Mouse (Mus musculus): ENCODE measurements at regions not wholly inside any gene's neighbourhood (a gene's known extent, or its start where the extent isn't known, plus 50 kb on each side); places are given as distances from the start of the nearest gene placed in this dataset.

DNA sequence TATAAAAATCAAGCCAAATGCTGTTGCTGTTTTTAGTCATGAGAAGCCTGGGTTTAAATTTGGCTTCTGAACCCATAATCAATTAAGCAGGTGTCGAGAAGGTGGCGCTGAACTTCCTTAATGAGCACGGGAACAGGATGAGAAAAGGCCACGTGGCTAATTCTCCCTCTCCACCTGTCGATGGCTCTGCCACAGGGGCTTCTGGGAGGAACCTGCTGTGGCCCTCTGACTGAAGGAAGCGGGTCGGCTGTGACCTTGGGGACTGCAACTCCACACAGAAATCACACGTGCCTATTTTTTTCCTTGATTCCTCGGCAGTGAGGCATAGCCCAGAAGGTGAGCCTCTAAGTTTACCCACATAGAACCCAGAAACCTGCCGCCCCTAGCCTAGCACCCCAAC lies 244.8 kb upstream of the Sulf2 start:
- DNase-seq: no peak

- DNase-seq: no peak
Observed at GRCm38 (mm10) chr2:166399140-166399830, 243.8 kb upstream of the Sulf2 start.

DNA sequence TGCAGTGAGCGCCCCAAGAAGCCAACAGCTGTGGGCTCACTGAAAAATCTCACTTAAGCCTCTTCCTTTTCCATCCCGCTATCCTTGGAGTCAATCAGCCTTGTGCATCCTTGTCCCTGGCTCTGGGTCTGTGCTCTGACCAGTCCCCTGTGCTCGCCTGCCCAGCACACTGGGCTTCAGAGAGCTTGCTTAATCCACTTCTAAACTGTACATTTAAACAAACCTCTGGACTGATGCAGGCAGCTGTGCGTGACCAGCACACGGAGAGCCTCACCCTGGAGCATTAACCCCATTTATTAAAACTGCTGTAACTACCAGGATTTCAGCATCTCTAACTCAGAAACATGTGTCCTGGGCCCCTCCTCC lies 243.3 kb upstream of the Sulf2 start:
- no peak for DNase-seq

- no peak for DNase-seq
Observed at GRCm38 (mm10) chr2:166398156-166398555, 242.7 kb upstream of the Sulf2 start.

DNA sequence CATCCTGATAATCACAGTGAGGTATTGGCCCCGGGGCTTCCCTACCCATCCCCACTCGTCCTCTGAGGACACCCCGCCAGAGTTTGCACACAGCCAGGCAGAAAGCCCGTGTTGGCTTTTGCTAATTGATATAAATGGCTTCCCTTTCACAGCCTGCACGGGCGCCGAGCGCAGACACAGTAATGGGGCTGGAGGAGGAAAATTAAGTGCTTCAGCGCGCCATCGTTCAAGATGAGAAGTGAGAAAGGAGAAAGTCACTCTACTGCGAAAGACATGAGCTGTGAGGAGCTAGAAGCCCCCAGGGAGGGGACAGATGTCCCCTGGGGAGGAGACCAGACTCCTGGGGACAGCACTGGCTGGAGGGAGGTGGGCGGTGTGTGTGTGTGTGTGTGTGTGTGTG lies 239.2 kb upstream of the Sulf2 start:
- DNase-seq: no peak

- DNase-seq: no peak
Observed at GRCm38 (mm10) chr2:166391176-166391575, 235.7 kb upstream of the Sulf2 start.

GRCm38 (mm10) chr2:166388050-166388449 lies 232.6 kb upstream of the Sulf2 start:
- no peak for DNase-seq

GRCm38 (mm10) chr2:166386817-166387216 lies 231.4 kb upstream of the Sulf2 start:
- DNase-seq: no peak

GRCm38 (mm10) chr2:166384583-166384982 lies 229.1 kb upstream of the Sulf2 start:
- no peak for DNase-seq

GRCm38 (mm10) chr2:166383356-166383755 lies 227.9 kb upstream of the Sulf2 start:
- no peak for DNase-seq

DNA sequence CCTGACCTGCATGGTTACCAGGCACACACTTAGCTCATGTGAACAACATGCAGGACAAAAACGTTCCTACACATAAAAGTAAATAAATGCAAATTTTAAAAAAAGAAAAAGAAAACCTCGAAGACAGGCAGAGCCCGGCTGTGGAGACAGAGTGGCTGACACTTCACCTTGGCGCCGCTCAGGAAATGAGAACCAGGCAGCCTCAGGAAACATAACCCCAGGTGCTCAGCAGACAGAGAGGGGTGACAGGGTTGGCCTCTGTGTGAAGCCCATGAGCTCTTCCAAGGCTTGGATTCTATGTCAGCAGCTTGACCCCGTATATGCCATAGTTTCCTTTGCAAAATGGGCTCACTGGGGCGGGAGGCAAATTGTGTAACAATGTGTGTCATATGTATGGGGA lies 226.7 kb upstream of the Sulf2 start:
- no peak for DNase-seq

- DNase-seq: no peak
Observed at GRCm38 (mm10) chr2:166380854-166381253, 225.4 kb upstream of the Sulf2 start.

GRCm38 (mm10) chr2:166378325-166378724 lies 222.9 kb upstream of the Sulf2 start:
- no peak for DNase-seq

GRCm38 (mm10) chr2:166377329-166377728 lies 221.9 kb upstream of the Sulf2 start:
- no peak for DNase-seq

- no peak for DNase-seq
Observed at GRCm38 (mm10) chr2:166375639-166376038, 220.2 kb upstream of the Sulf2 start.

DNA sequence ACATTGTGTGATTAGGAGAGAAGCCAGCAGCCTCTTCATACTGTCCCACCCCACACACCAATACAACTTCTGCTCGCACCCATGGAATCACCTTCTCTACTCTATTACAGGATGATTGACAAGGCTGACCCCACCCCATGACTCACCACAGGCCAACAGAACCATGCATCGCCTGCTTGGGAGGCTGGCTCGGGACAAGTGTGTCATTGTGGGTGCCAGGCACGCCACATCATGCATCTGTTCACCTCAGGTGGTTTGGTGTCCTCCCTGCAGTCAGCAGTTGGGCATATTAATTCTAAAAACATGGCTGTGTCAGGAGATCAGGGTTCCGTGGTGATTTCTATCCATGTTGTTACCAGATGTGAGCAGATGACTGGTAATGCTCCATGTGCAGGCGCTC lies 215.3 kb upstream of the Sulf2 start:
- no peak for DNase-seq

DNA sequence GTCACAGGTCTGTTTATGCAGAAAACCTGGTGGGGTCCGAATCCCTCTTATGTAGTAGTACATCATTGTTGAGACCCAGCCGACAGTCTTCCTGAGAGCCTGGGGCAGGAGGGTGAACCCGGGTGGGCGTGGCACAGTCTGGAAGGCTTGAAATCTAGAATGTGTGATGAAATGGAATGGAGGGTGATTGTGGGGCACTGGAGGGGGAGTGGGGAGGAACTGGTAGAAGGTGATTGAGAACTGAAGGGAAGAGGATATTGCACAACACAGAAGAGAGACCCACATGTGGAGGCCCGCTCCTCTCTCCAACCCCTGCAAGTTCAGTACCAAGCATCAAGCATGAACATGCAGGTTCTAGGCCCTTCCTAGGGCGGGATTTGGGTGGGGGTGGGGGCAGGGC lies 206.2 kb upstream of the Sulf2 start:
- no peak for DNase-seq

- DNase-seq: no peak
Observed at GRCm38 (mm10) chr2:166360786-166361185, 205.3 kb upstream of the Sulf2 start.

DNA sequence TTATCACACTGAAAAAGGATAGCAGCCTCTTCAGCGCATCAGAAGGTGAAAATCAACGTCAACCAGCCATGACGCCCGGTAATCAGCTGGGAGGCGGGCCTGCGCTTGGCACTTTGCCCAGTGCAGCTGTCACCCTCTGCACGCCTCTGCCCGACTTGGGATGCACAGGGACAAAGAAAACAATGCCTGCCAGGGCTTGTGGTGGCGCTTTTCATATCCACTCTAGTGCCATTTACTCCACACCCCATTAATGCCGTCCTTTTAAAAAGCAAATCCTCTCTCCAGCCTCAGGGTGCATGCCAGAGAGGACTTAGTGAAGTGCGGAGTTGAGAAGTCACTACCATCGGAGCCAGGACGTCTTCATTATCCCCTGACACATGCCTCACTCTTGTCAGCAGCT lies 204.5 kb upstream of the Sulf2 start:
- no peak for DNase-seq

DNA sequence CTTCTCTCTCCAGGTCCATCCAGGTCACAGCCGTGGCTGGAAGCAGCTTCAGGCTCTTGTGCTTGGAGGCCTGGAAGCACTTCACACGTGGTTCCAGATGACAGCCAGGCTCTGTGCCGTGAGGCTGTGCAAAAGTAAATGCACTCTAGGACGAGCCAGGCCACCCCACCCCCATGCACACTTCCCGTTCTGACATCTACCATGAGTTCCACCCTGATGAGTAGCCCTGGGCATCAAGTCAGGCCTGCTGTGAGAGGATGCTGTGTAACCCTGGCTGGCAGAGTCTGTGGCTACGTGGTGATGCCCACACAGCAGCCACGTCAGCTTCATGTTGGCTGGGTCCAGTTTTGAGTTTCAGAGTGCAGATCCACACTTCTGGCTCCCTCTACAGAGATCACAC lies 202.4 kb upstream of the Sulf2 start:
- DNase-seq: no peak

DNA sequence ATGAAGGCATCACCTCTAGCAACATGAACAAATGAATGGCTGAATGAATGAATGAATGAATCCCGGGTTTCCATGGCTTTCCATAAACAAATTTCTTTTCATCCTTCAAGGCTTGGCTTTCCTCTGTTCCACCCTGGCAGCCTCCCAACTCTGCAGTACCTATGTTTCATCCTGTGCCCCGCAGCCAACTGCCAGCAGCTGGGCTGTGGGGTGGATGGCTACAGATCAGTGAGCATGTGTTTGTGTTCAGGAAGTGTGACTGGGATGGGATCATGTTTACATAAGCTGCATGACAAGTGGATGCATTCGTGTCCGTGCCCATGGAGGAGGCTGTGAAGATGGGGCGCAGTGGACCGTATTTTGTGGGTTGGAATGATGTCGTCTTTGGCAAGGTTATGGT lies 200.5 kb upstream of the Sulf2 start:
- no peak for DNase-seq

GRCm38 (mm10) chr2:166355446-166355845 lies 200.0 kb upstream of the Sulf2 start:
- no peak for DNase-seq

- DNase-seq: no peak
Observed at GRCm38 (mm10) chr2:166354391-166354790, 198.9 kb upstream of the Sulf2 start.

- DNase-seq: no peak
Observed at GRCm38 (mm10) chr2:166353447-166354111, 198.1 kb upstream of the Sulf2 start.

GRCm38 (mm10) chr2:166351984-166352383 lies 196.5 kb upstream of the Sulf2 start:
- DNase-seq: no peak

Measured in cerebellum, adult 8-10 months (tissue).